7 mouse cellular contexts compared by ENCODE assay signal in the genomic region with DNA sequence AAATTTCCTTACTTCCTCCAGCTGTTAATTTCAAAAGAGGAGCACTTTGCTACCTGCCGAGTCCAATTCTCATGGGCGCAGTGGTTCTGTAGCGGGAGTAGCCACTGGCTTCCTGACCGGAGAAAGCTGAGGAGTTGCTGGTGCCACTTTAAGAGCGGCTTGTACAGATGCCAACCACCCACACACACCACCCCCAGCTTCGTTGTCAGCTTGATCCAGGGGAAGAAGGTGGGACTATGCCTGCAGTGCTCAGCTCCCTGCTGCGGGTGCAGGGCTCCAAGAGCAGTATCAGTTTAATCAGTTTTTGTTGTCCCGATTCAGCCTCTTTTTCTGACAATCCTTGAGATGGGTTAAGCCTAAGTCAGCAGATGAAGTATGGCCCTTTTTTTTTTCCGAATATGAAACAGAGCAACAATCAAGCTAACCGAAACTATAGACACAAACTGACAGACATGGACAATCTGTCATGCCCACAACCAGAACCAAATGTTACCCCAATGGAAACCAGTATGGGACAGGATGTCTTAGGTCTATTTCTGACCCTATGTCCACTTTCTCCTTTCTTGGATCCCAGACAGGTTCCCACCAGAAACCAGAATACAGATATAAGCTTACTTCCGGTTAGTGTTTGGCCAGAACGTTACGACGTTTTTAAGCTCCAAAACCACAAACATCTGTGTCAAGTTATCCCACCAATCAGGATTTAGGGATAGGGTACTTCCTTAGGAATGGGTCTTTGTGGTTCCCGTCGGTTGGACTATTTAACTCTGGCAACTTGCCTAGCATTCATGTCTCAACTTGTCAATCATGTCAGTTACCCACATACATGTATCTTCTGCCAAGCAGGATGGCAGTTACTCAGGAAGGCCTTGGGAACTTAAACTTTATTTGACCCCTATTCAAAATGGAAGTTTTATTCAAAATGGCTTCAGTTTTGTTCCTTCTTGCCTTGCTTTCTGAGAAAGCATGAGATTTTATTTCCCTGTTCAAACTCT. TPM values are rescaled to one million over a fixed set of nuclear protein-coding genes. Genes with fewer than 3 reads are reported as not detected.
DNase-seq lines count a peak whose midpoint lies in the region.

No protein-coding gene starts in this region.

- peaks cover 25% of the 10 kb centered on the region for H3K79me2 ChIP-seq in macrophage (ENCODE audit: inconsistent target)

- H3K36me3 ChIP-seq in macrophage (ENCODE audit: inconsistent target): no peaks in the 10 kb centered on the region
- H3K36me3 ChIP-seq in heart, embryonic 10.5 days: no peaks in the 10 kb centered on the region

- WGBS in macrophage (ENCODE audit: missing documents): 7% methylated on average over 16 of the region's 16 CpGs
- WGBS in heart, embryonic 10.5 days: 82% methylated on average over 16 of the region's 16 CpGs

- peak overlapping the region; percentile 81 for H3K27ac ChIP-seq in macrophage
- H3K27ac ChIP-seq in heart, embryonic 10.5 days: no peak overlapping the region

- peak; percentile 35 for DNase-seq in spleen, adult 12 weeks (ENCODE audit: low spot score)
- no peak for DNase-seq in spleen, postnatal 14 days (ENCODE audit: low spot score in 2 of 2)
- DNase-seq in cerebellum, postnatal 14 days: peak; percentile 7 to 15
- peak; percentile 13 for DNase-seq in thymus, postnatal 4 days
- DNase-seq in heart, embryonic 10.5 days (ENCODE audit: low spot score): no peak
- no peak for DNase-seq in layer of hippocampus, adult 11-12 months (ENCODE audit: low spot score)

- H3K27me3 ChIP-seq in heart, embryonic 10.5 days (ENCODE audit: insufficient read depth, poor library complexity, severe bottlenecking): no peaks in the 10 kb centered on the region

- no peaks in the 10 kb centered on the region for H3K9me3 ChIP-seq in heart, embryonic 10.5 days

- peak overlapping the region; percentile 57 for H3K4me3 ChIP-seq in macrophage (ENCODE audit: inconsistent target)
- H3K4me3 ChIP-seq in heart, embryonic 10.5 days: no peak overlapping the region

- H3K4me1 ChIP-seq in heart, embryonic 10.5 days: no peaks in the 10 kb centered on the region

RNA-seq across cellular contexts. Expression of a gene that starts 17.3 kb away (rescaled TPM):
- total RNA-seq in macrophage (2018; cell fraction: chromatin; rRNA removed): 1 to 10 TPM in 4 of 26 experiments, under 1 TPM in 7, not detected in 15; 0.16 to 1.8 (median 0.62) TPM
- 1 to 10 TPM in 9 of 26 experiments, under 1 TPM in 15, not detected in 2; 0.03 to 1.6 (median 0.69) TPM for total RNA-seq in macrophage (2018; cell fraction: cytosol; rRNA removed)
- 1 to 10 TPM in 7 of 26 experiments, under 1 TPM in 7, not detected in 12; 0.13 to 4.7 (median 1.0) TPM for total RNA-seq in macrophage (2018; cell fraction: nucleus; rRNA removed)
- 1.3 to 3.2 TPM (median 1.4 TPM) in 3 replicates for polyA plus RNA-seq in macrophage (2018)
- polyA plus RNA-seq in heart, embryonic 10.5 days (2016; fragmentation: Nextera tagmentation; extraction: Ambion mirVana): not detected in 2 replicates

Comparison
In these comparisons a context has a peak if more than half of its experiments do, and no peak if none do; other contexts are left out.
1. DNase-seq: peak in spleen, adult 12 weeks (single experiment), cerebellum, postnatal 14 days (2 of 2) and thymus, postnatal 4 days (single experiment); none in spleen, postnatal 14 days (0 of 2), heart, embryonic 10.5 days (single experiment) and layer of hippocampus, adult 11-12 months (single experiment).